Mouse (Mus musculus): Measurements from ENCODE around the gene Itga4. TPM values are rescaled to one million over a fixed set of nuclear protein-coding genes. Genes with fewer than 3 reads are reported as not detected.

Gene Itga4
- total and polyA plus RNA-seq, 3 experiments: 22.7 to 97.5 (median 48.9) TPM

DNA sequence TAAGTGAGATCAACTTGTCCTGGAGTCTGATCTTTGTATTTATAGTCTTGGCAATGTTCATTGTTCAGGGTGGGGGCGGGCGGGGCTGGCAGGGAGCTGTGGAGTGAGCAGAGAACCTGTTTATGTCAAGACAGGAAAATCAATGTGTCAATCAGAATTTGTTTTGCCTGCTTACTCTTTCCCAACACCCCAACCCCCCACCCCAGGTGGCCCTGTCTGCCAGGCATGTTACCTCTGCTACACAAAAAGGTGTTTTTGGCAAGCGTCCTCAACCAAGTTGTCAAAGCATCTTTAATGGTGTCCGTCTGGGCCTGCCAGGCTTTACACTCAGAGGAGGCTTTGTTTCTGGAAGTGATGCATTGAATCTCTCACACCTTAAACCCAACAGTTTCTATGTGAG, 59.9 kb downstream of the Itga4 start:
- no peaks in the 10 kb centered on the region for H3K4me1 ChIP-seq (ENCODE audit: control insufficient read depth in 1 of 2, insufficient read depth in 2 of 2, low read length in 2 of 2)
- no peaks in the 10 kb centered on the region for H3K79me2 ChIP-seq (ENCODE audit: control insufficient read depth, insufficient read depth, low read length, poor library complexity)
- TF ChIP-seq SIN3A (IDR thresholded peaks at IDR 0.05; ENCODE audit: low read length): no peak
- H3K9ac ChIP-seq (ENCODE audit: control insufficient read depth, low read depth, low read length, poor library complexity, severe bottlenecking): no peak overlapping the region
- peaks cover 0 to 67% of the 10 kb centered on the region in 2 experiments; a peak in 3 of 4 replicates for H3K36me3 ChIP-seq (ENCODE audit: control insufficient read depth in 1 of 2, insufficient read depth in 2 of 2, low read length in 2 of 2)
- no peak for DNase-seq (ENCODE audit: low read depth, low spot score)
- no peak overlapping the region for H3K27ac ChIP-seq (ENCODE audit: control insufficient read depth, low read depth, low read length)
- H3K9me3 ChIP-seq (replicated peaks; ENCODE audit: insufficient read depth, low read length): no peaks in the 10 kb centered on the region
- H3K4me3 ChIP-seq (ENCODE audit: control insufficient read depth in 1 of 2, insufficient read depth in 1 of 2, low read depth in 2 of 2, low read length in 2 of 2): no peak overlapping the region
- no peaks in the 10 kb centered on the region for H3K27me3 ChIP-seq (ENCODE audit: control insufficient read depth in 1 of 2, insufficient read depth in 2 of 2, low read length in 2 of 2)

DNA sequence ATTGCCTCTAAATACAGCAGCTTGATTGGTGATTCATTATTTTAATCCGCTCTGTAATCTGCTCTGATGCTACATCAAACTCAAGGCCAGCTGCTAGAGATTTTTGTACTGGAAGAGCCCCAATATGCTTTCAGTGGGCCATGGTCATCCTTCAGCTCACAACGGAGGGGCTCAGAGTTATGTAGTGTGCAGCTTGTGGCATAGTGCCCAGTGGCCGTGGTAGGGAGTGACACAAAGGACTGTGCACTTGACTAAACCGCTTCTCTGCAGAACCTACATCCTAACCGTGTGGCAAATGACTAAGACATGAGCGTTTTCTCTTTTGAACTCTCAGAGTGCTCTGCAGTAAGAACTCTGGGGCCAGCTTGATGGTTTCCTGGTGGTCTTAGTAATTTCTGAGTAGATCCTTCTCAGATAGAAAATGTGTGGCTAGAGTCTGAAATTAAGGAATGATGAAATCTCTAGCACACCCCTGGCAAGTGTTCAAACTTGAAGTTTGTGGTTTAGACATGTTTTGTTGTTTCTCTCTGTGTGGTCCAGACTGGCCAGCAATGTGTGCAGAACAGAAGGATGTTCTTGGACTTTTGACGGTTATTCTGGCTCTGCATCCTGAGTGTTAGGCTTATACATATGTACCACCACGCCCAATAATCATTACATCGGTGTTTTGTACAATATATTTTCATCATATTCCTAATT, 61.1 kb downstream of the Itga4 start:
- Histone ChIP-seq H3K4me1 (ENCODE audit: control insufficient read depth in 1 of 2, insufficient read depth in 2 of 2, low read length in 2 of 2) (no peaks in the 10 kb centered on the region), H3K36me3 (ENCODE audit: control insufficient read depth in 1 of 2, insufficient read depth in 2 of 2, low read length in 2 of 2) (peaks cover 0 to 62% of the 10 kb centered on the region in 2 experiments; a peak in 3 of 4 replicates)
- no peak for DNase-seq (ENCODE audit: low read depth, low spot score)

DNA sequence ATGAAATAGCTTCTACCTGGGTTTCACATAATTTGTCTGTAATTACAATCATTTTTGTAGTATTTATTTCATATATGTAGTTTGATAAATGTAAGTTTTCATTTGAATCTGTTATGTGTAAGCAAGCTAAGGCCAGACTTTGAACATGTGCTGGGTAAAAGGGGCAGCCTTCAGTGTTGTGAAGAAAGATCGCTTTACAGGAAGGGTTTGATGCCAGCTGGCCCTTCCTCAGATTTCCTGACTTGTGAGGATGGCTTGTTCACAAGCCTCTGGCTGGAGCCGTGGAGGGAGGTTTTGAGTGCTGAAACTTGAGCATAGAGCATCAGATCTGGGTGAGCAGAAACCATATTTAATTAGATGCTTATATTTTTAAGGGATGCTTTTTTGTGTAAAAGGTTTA, 72.9 kb downstream of the Itga4 start:
- H3K36me3 ChIP-seq (ENCODE audit: control insufficient read depth in 1 of 2, insufficient read depth in 2 of 2, low read length in 2 of 2): peaks cover 0 to 42% of the 10 kb centered on the region in 2 experiments; a peak in 3 of 4 replicates
- H3K4me3 ChIP-seq (ENCODE audit: control insufficient read depth in 1 of 2, insufficient read depth in 1 of 2, low read depth in 2 of 2, low read length in 2 of 2): no peak overlapping the region
- no peaks in the 10 kb centered on the region for H3K27me3 ChIP-seq (ENCODE audit: control insufficient read depth in 1 of 2, insufficient read depth in 2 of 2, low read length in 2 of 2)
- DNase-seq (ENCODE audit: low read depth, low spot score): no peak
- H3K27ac ChIP-seq (ENCODE audit: control insufficient read depth, low read depth, low read length): no peak overlapping the region
- no peak overlapping the region for H3K9ac ChIP-seq (ENCODE audit: control insufficient read depth, low read depth, low read length, poor library complexity, severe bottlenecking)
- TF ChIP-seq E2F4 (IDR thresholded peaks at IDR 0.05; ENCODE audit: borderline replicate concordance, low read depth, low read length) (no peak), USF1 (IDR thresholded peaks at IDR 0.05; ENCODE audit: low read depth, low read length) (no peak), EP300 (IDR thresholded peaks at IDR 0.05; ENCODE audit: low read depth in 1 of 2, low read length in 2 of 2) (no peak), JUND (IDR thresholded peaks at IDR 0.05; ENCODE audit: low read depth, low read length) (no peak), POLR2A (IDR thresholded peaks at IDR 0.05; ENCODE audit: control insufficient read depth in 1 of 2, insufficient read depth in 1 of 2, low read depth in 1 of 2, low read length in 2 of 2, poor library complexity in 1 of 2) (no peak), POLR2AphosphoS5 (IDR thresholded peaks at IDR 0.05; ENCODE audit: borderline replicate concordance, low read depth, low read length) (no peak), HCFC1 (IDR thresholded peaks at IDR 0.05; ENCODE audit: low read depth, low read length) (no peak)
- no peaks in the 10 kb centered on the region for H3K9me3 ChIP-seq (replicated peaks; ENCODE audit: insufficient read depth, low read length)
- H3K79me2 ChIP-seq (ENCODE audit: control insufficient read depth, insufficient read depth, low read length, poor library complexity): no peaks in the 10 kb centered on the region
- H3K4me1 ChIP-seq (ENCODE audit: control insufficient read depth in 1 of 2, insufficient read depth in 2 of 2, low read length in 2 of 2): no peaks in the 10 kb centered on the region

More for the DNA sequence above, 61.1 kb downstream of the Itga4 start:
- no peaks in the 10 kb centered on the region for H3K79me2 ChIP-seq (ENCODE audit: control insufficient read depth, insufficient read depth, low read length, poor library complexity)
- no peaks in the 10 kb centered on the region for H3K27me3 ChIP-seq (ENCODE audit: control insufficient read depth in 1 of 2, insufficient read depth in 2 of 2, low read length in 2 of 2)
- no peaks in the 10 kb centered on the region for H3K9me3 ChIP-seq (replicated peaks; ENCODE audit: insufficient read depth, low read length)
- TF ChIP-seq ZMIZ1 (IDR thresholded peaks at IDR 0.05; ENCODE audit: low read depth, low read length) (no peak), POLR2AphosphoS2 (IDR thresholded peaks at IDR 0.05; ENCODE audit: low read length) (no peak), MAZ (IDR thresholded peaks at IDR 0.05; ENCODE audit: low read depth, low read length) (no peak), MXI1 (IDR thresholded peaks at IDR 0.05; ENCODE audit: low read depth, low read length) (no peak)
- no peak overlapping the region for H3K9ac ChIP-seq (ENCODE audit: control insufficient read depth, low read depth, low read length, poor library complexity, severe bottlenecking)
- no peak overlapping the region for H3K4me3 ChIP-seq (ENCODE audit: control insufficient read depth in 1 of 2, insufficient read depth in 1 of 2, low read depth in 2 of 2, low read length in 2 of 2)
- H3K27ac ChIP-seq (ENCODE audit: control insufficient read depth, low read depth, low read length): no peak overlapping the region

All from MEL (cell line).